Mouse (Mus musculus): ENCODE results near the gene Uncx. TPM values are rescaled to one million over a fixed set of nuclear protein-coding genes. Genes with fewer than 3 reads are reported as not detected.

Uncx gene
- total RNA-seq, 1 experiment: not detected

- Histone ChIP-seq H3K9ac (ENCODE audit: insufficient read depth, low read depth, low read length, poor library complexity, severe bottlenecking) (no peak overlapping the region), H3K36me3 (ENCODE audit: control insufficient read depth, insufficient read depth, low read length, poor library complexity, severe bottlenecking) (no peaks in the 10 kb centered on the region), H3K4me3 (ENCODE audit: insufficient read depth in 1 of 2, low read depth in 1 of 2, low read length in 2 of 2, poor library complexity in 1 of 2, severe bottlenecking in 1 of 2) (no peak overlapping the region), H3K27ac (ENCODE audit: insufficient read depth, low read depth, low read length, poor library complexity, severe bottlenecking) (no peak overlapping the region), H3K4me1 (ENCODE audit: control insufficient read depth in 2 of 2, insufficient read depth in 2 of 2, low read length in 2 of 2, poor library complexity in 1 of 2) (no peaks in the 10 kb centered on the region), H3K9me3 (ENCODE audit: control insufficient read depth, insufficient read depth, low read depth, low read length) (no peaks in the 10 kb centered on the region)
- no peak for DNase-seq (ENCODE audit: low read depth, low spot score)
- TF ChIP-seq MAFK (IDR thresholded peaks at IDR 0.05; ENCODE audit: insufficient read depth, low read depth, low read length): no peak
- in situ Hi-C loops (cut with MboI; ENCODE audit: low sequenced_read_pairs in 2 of 2, unreplicated experiment in 2 of 2): no loop called here
Measured at GRCm38 (mm10) chr5:139521987-139522386, 21.3 kb upstream of the Uncx start.

GRCm38 (mm10) chr5:139528851-139529250 lies 14.4 kb upstream of the Uncx start:
- no peaks in the 10 kb centered on the region for H3K9me3 ChIP-seq (ENCODE audit: control insufficient read depth, insufficient read depth, low read depth, low read length)
- DNase-seq (ENCODE audit: low read depth, low spot score): no peak
- no peak for TF ChIP-seq CHD2 (IDR thresholded peaks at IDR 0.05; ENCODE audit: low read depth, low read length)
- TF ChIP-seq ZC3H11A (IDR thresholded peaks at IDR 0.05; ENCODE audit: borderline replicate concordance, low read depth, low read length): no peak
- TF ChIP-seq HCFC1 (IDR thresholded peaks at IDR 0.05; ENCODE audit: borderline replicate concordance, insufficient read depth, low read length): no peak
- TF ChIP-seq MAFK (IDR thresholded peaks at IDR 0.05; ENCODE audit: insufficient read depth, low read depth, low read length): no peak
- no peak for TF ChIP-seq ZNF384 (IDR thresholded peaks at IDR 0.05; ENCODE audit: low read depth, low read length)
- no peak overlapping the region for H3K9ac ChIP-seq (ENCODE audit: insufficient read depth, low read depth, low read length, poor library complexity, severe bottlenecking)
- H3K4me1 ChIP-seq (ENCODE audit: control insufficient read depth in 2 of 2, insufficient read depth in 2 of 2, low read length in 2 of 2, poor library complexity in 1 of 2): no peaks in the 10 kb centered on the region
- H3K36me3 ChIP-seq (ENCODE audit: control insufficient read depth, insufficient read depth, low read length, poor library complexity, severe bottlenecking): no peaks in the 10 kb centered on the region
- in situ Hi-C loops (cut with MboI; ENCODE audit: low sequenced_read_pairs in 2 of 2, unreplicated experiment in 2 of 2): loop anchor here in 1 of 2 experiments (25.0 kb wide), 1 partner anchor 958 kb away; no protein-coding TSS in a partner anchor
- no peak overlapping the region for H3K27ac ChIP-seq (ENCODE audit: insufficient read depth, low read depth, low read length, poor library complexity, severe bottlenecking)
- H3K4me3 ChIP-seq (ENCODE audit: insufficient read depth in 1 of 2, low read depth in 1 of 2, low read length in 2 of 2, poor library complexity in 1 of 2, severe bottlenecking in 1 of 2): no peak overlapping the region

GRCm38 (mm10) chr5:139535386-139535919 lies 7.8 kb upstream of the Uncx start:
- Histone ChIP-seq H3K9me3 (ENCODE audit: control insufficient read depth, insufficient read depth, low read depth, low read length) (no peaks in the 10 kb centered on the region), H3K27ac (ENCODE audit: insufficient read depth, low read depth, low read length, poor library complexity, severe bottlenecking) (no peak overlapping the region), H3K4me3 (ENCODE audit: insufficient read depth in 1 of 2, low read depth in 1 of 2, low read length in 2 of 2, poor library complexity in 1 of 2, severe bottlenecking in 1 of 2) (peak overlapping the region; percentile 25 to 51; a peak in 3 of 4 replicates), H3K4me1 (ENCODE audit: control insufficient read depth in 2 of 2, insufficient read depth in 2 of 2, low read length in 2 of 2, poor library complexity in 1 of 2) (peaks cover 0 to 3% of the 10 kb centered on the region in 2 experiments; a peak in 1 of 4 replicates), H3K36me3 (ENCODE audit: control insufficient read depth, insufficient read depth, low read length, poor library complexity, severe bottlenecking) (no peaks in the 10 kb centered on the region), H3K9ac (ENCODE audit: insufficient read depth, low read depth, low read length, poor library complexity, severe bottlenecking) (no peak overlapping the region)
- no peak for TF ChIP-seq ZNF384 (IDR thresholded peaks at IDR 0.05; ENCODE audit: low read depth, low read length)
- TF ChIP-seq MAFK (IDR thresholded peaks at IDR 0.05; ENCODE audit: insufficient read depth, low read depth, low read length): no peak
- TF ChIP-seq HCFC1 (IDR thresholded peaks at IDR 0.05; ENCODE audit: borderline replicate concordance, insufficient read depth, low read length): no peak
- no peak for TF ChIP-seq ZC3H11A (IDR thresholded peaks at IDR 0.05; ENCODE audit: borderline replicate concordance, low read depth, low read length)
- no peak for TF ChIP-seq CHD2 (IDR thresholded peaks at IDR 0.05; ENCODE audit: low read depth, low read length)
- in situ Hi-C loops (cut with MboI; ENCODE audit: low sequenced_read_pairs in 2 of 2, unreplicated experiment in 2 of 2): loop anchor here (5.0 to 25.0 kb wide), 2 partner anchors 538 to 952 kb away; partner anchors contain the start of gene Pdgfa (in 1 of the 2)
- DNase-seq (ENCODE audit: low read depth, low spot score): no peak

DNA sequence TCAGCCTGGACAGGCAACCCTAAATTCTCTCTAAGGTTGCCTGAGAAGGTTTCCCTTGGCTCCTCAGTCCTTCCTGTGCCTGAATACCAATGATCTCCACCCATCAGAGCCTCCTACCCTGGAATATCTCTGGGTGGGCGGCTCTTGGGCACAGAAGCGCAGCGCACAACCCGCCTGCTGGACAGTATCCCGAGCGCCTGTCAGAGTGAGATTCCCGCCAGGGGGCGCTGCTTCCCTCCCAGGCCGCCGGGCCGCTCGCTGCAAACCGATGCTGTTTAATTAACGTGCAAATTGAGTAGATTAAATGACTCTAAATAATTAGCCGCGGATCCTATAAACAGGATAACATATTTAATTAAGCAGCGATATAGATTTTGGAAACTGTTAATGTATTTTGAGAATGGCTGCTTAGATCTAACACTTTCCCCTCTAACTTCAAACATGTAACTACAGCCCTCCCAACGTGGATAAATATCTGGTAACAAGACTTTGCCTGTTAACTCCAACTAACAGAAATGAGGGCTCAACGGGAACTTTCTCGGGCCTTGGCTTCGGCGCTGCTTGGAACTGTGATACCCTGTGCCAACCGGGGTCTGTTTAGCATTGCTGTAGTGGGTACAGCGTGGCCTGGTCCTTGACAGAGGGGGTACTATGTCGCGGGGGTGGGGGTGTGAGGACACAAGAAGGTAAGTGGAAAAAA lies 6.9 kb upstream of the Uncx start:
- no peak for DNase-seq (ENCODE audit: low read depth, low spot score)

More for the DNA sequence above, 6.9 kb upstream of the Uncx start:
- H3K4me1 ChIP-seq (ENCODE audit: control insufficient read depth in 2 of 2, insufficient read depth in 2 of 2, low read length in 2 of 2, poor library complexity in 1 of 2): peaks cover 0 to 3% of the 10 kb centered on the region in 2 experiments; a peak in 1 of 4 replicates
- no peak overlapping the region for H3K4me3 ChIP-seq (ENCODE audit: insufficient read depth in 1 of 2, low read depth in 1 of 2, low read length in 2 of 2, poor library complexity in 1 of 2, severe bottlenecking in 1 of 2)
- in situ Hi-C loops (cut with MboI; ENCODE audit: low sequenced_read_pairs in 2 of 2, unreplicated experiment in 2 of 2): loop anchor here (5.0 to 25.0 kb wide), 2 partner anchors 539 to 951 kb away; partner anchors contain the start of gene Pdgfa (in 1 of the 2)
- H3K9ac ChIP-seq (ENCODE audit: insufficient read depth, low read depth, low read length, poor library complexity, severe bottlenecking): no peak overlapping the region
- no peaks in the 10 kb centered on the region for H3K36me3 ChIP-seq (ENCODE audit: control insufficient read depth, insufficient read depth, low read length, poor library complexity, severe bottlenecking)
- H3K27ac ChIP-seq (ENCODE audit: insufficient read depth, low read depth, low read length, poor library complexity, severe bottlenecking): no peak overlapping the region
- H3K9me3 ChIP-seq (ENCODE audit: control insufficient read depth, insufficient read depth, low read depth, low read length): no peaks in the 10 kb centered on the region
- TF ChIP-seq MAFK (IDR thresholded peaks at IDR 0.05; ENCODE audit: insufficient read depth, low read depth, low read length): no peak
- TF ChIP-seq HCFC1 (IDR thresholded peaks at IDR 0.05; ENCODE audit: borderline replicate concordance, insufficient read depth, low read length): no peak
- TF ChIP-seq ZC3H11A (IDR thresholded peaks at IDR 0.05; ENCODE audit: borderline replicate concordance, low read depth, low read length): no peak
- TF ChIP-seq CHD2 (IDR thresholded peaks at IDR 0.05; ENCODE audit: low read depth, low read length): no peak
- TF ChIP-seq ZNF384 (IDR thresholded peaks at IDR 0.05; ENCODE audit: low read depth, low read length): no peak

Data from ES-E14 (cell line).